Mouse (Mus musculus): ENCODE results near the gene 2900026A02Rik.

DNA sequence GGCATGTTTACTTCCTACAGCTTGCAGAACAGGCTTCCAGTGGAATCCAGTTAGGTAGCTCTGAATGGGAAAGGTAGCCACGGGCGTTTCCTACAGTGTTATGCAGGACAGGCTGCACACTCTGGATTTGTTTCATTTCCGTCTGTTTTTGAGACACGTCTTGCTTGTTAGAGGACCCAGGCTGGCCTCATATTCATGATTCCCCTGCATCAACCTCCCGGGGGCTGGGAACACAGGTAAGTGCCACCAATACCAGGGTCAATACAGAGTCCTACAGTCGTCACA lies 99.5 kb downstream of the 2900026A02Rik start:
- TF ChIP-seq POLR2A (IDR thresholded peaks at IDR 0.05; ENCODE audit: extremely low read depth, insufficient read depth, low read length) (no peak), CTCF (IDR thresholded peaks at IDR 0.05; ENCODE audit: low read depth, low read length) (no peak)
